Mouse (Mus musculus) bone marrow macrophage, adult 2 months (primary cell): ENCODE results near the gene Rhoc. TPM values are rescaled to one million over a fixed set of nuclear protein-coding genes. Genes with fewer than 3 reads are reported as not detected.

Source experiments
- H3K27ac ChIP-seq: 2 replicates; pipeline ENCODE4 v1.5.1; 2012; ENCODE audit warnings: low read depth, low read length; ENCODE audit not compliant: insufficient read depth
- H3K4me1 ChIP-seq: 2 replicates; pipeline ENCODE4 v1.6.1; 2012; ENCODE audit warnings: low read length; ENCODE audit not compliant: control insufficient read depth, insufficient read depth
- H3K4me3 ChIP-seq: 2 replicates; pipeline ENCODE4 v1.5.1; 2012; ENCODE audit warnings: mild to moderate bottlenecking, low read length, moderate library complexity; ENCODE audit not compliant: insufficient read depth
- CTCF ChIP-seq: IDR thresholded peaks from 2 replicates; pipeline ENCODE4 v1.5.1; 2012; ENCODE audit warnings: low read depth, mild to moderate bottlenecking, low read length, moderate library complexity
- POLR2A ChIP-seq: IDR thresholded peaks from 2 replicates; pipeline ENCODE4 v1.6.1; 2012; ENCODE audit warnings: mild to moderate bottlenecking, low read depth, low read length, borderline replicate concordance
- polyA plus RNA-seq: library from polyadenylated mRNA; stranded (reverse); fragments of >200 nt; gene quantifications from 2 replicates; pipeline ENCODE4 v1.2.4, GENCODE M21; 2012; ENCODE audit not compliant: missing spikeins, insufficient read depth, insufficient read length

The Rhoc gene
- polyA plus RNA-seq, 1 experiment: 38.4 TPM

GRCm38 (mm10) chr3:104782061-104782681, 6.0 kb upstream of the Rhoc start:
- Histone ChIP-seq H3K27ac (no peak overlapping the region), H3K4me3 (peak overlapping the region; percentile 58), H3K4me1 (peaks cover 2% of the 10 kb centered on the region; the same call in 1 of the 2 replicates)
- TF ChIP-seq CTCF (no peak), POLR2A (no peak)

DNA sequence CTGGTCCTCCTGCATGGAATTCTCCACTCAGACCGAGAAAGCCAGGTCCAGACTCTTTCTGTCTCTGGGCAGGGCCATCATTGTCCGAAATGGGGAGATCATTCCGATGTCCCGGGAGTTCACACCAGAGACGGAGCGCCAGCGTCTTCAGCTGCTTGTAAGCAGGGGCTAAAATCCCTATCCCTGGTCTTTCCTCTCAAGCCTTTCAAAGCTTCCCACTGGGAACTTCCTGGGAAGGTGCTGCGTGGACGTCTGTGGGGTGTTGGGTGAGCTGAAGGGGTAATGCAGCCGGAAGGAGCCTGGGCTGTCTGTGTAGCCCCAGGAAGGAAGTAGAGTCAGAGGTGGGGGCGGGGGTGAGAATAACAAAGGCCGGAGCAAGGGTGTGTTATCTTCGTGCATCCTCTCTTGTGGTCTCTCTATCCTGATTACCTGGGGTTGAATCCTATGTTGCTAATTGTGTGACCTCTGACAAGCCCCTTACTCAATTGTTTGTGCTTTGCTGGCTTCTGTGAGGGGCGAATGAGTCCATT, 4.1 kb upstream of the Rhoc start:
- Histone ChIP-seq H3K4me1 (peaks cover 2% of the 10 kb centered on the region; the same call in 1 of the 2 replicates), H3K27ac (no peak overlapping the region), H3K4me3 (no peak overlapping the region)
- TF ChIP-seq CTCF (no peak), POLR2A (no peak)

DNA sequence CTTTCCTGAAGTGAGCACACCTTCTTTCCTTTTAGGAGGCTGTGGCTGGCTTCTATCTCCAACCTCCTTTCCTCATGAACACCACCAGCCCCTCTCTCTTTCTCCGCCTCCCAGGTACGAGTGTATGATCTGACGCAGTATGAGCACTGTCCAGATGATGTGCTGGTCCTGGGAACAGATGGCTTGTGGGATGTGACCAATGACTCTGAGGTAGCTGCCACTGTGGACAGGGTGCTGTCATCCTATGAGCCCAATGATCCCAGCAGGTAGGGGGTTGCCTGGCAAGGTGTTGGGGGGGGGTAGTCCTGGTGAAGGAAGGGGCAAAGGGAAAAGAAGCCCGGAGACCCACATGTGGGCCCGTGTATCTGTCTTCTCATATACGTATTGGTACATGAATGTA, 2.9 kb upstream of the Rhoc start:
- Histone ChIP-seq H3K4me3 (no peak overlapping the region), H3K27ac (no peak overlapping the region), H3K4me1 (peaks cover 14% of the 10 kb centered on the region)
- no peak for TF ChIP-seq CTCF
- no peak for TF ChIP-seq POLR2A

DNA sequence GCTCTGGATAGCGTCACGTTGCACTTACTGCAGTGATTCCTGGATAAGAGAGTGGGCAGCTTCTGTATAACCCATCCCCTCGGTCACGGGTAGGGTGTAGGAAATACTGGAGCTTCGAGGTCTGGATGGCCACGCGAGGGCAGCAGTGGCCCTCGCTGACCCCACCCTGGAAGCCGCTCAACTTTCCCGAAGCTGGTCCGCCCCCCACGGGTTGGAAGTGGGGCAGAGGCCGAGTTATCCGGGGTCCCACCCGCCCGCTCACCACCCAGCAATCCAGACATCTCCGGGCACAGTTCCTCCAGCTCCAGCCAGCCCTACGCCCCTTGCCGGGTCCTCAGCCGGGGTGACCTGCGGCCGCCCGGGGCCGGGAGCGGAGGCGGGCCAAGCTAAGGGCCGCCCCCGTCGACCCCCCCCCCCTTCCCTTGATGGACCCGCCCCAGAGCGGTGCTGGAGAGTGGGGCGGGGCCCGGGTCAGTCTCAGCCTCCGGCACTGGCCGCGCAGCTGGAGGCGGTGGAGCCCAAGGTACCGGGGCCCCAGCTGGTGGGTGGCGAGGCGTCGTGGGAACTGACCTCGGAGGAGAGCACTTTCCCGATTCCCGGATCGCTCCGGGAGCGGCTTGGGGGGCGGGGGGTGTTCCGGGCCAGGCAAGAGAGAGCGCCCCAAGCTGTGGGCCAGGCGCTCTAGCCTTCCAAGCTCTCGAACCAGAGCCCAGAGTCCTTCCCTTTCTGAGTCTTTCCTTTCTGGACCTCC, 561 bp downstream of the Rhoc start:
- peak overlapping the region; percentile 69 for H3K4me3 ChIP-seq
- H3K4me1 ChIP-seq: peaks cover 44% of the 10 kb centered on the region
- H3K27ac ChIP-seq: no peak overlapping the region
- TF ChIP-seq POLR2A (no peak), CTCF (peak; percentile 68)

GRCm38 (mm10) chr3:104789312-104789605, 1.1 kb downstream of the Rhoc start:
- peaks cover 49% of the 10 kb centered on the region for H3K4me1 ChIP-seq
- no peak for TF ChIP-seq POLR2A
- no peak for TF ChIP-seq CTCF
- no peak overlapping the region for H3K27ac ChIP-seq
- peak overlapping the region; percentile 69 for H3K4me3 ChIP-seq

- H3K4me1 ChIP-seq: peaks cover 51% of the 10 kb centered on the region
- no peak overlapping the region for H3K4me3 ChIP-seq
- TF ChIP-seq CTCF (no peak), POLR2A (no peak)
- no peak overlapping the region for H3K27ac ChIP-seq
Measured at GRCm38 (mm10) chr3:104789822-104790221, 1.6 kb downstream of the Rhoc start.

GRCm38 (mm10) chr3:104790401-104790937, 2.3 kb downstream of the Rhoc start:
- Histone ChIP-seq H3K27ac (no peak overlapping the region), H3K4me3 (no peak overlapping the region), H3K4me1 (peaks cover 56% of the 10 kb centered on the region)
- TF ChIP-seq POLR2A (no peak), CTCF (no peak)

- TF ChIP-seq CTCF: no peak
- TF ChIP-seq POLR2A: no peak
- H3K27ac ChIP-seq: no peak overlapping the region
- H3K4me1 ChIP-seq: peaks cover 57% of the 10 kb centered on the region
- no peak overlapping the region for H3K4me3 ChIP-seq
Measured at GRCm38 (mm10) chr3:104791017-104791416, 2.8 kb downstream of the Rhoc start.

- Histone ChIP-seq H3K4me1 (peaks cover 57% of the 10 kb centered on the region), H3K4me3 (no peak overlapping the region), H3K27ac (no peak overlapping the region)
- TF ChIP-seq POLR2A (no peak), CTCF (no peak)
Measured at GRCm38 (mm10) chr3:104791671-104792070, 3.5 kb downstream of the Rhoc start.
